Mouse (Mus musculus): Measurements from ENCODE around the gene Tinf2. TPM values are rescaled to one million over a fixed set of nuclear protein-coding genes. Genes with fewer than 3 reads are reported as not detected.

The Tinf2 gene
- polyA plus RNA-seq, 1 experiment from 2014 or later, result 24.9 TPM

DNA sequence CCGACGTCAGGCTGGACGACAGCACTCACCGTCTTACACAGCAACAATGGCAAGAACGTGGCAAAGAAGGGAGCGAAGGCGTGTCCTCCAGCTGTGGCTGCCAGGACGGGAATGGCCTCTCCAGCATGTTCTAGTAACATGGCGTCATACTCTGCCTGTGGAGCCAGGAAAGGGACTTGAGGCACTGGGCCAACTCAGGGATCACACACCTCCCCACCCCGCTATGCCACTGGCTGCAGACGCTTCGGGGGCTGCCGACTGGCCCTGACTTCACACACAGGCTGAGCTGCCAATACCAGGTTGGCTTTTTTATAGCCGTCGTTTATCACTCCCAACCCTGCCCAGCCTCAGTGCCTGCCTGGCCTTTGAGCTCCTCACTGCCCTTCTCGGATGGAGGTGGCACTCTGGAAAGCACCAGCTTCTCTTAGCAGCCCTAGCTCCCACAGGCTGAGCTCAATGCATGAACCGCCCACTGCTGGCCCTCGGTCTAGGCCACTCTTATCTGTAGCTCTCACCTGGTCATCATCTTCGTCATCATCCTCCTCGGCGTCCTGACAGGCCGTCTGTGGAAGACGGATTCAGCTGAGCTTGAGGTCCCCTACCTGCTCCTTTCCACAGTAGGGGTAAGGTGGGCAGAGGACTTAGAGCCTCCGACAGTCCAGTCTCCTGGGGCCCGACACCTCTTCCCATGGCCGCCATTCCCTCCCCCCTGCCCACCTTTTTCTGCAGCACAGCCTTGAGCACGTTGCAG lies 53.4 kb downstream of the Tinf2 start:
- no peak overlapping the region for H3K4me3 ChIP-seq (replicated peaks)
- H3K9me3 ChIP-seq (replicated peaks), result no peaks in the 10 kb centered on the region
- no peaks in the 10 kb centered on the region for H3K27me3 ChIP-seq (replicated peaks)
- H3K4me2 ChIP-seq, result no peak overlapping the region
- no peak overlapping the region for H3K27ac ChIP-seq (replicated peaks)
- H3K4me1 ChIP-seq, result no peaks in the 10 kb centered on the region
- H3K9ac ChIP-seq (replicated peaks), result no peak overlapping the region
- peaks cover 90% of the 10 kb centered on the region for H3K36me3 ChIP-seq
- 81% methylated on average over 27 of the region's 27 CpGs for WGBS
- no peak for ATAC-seq (ENCODE audit: low FRiP score)

Other genes starting within 250 kb of the Tinf2 start
- 21.5 and 32.8 TPM in 2 replicates for gene Dhrs4, start 203.1 kb downstream of the Tinf2 start, polyA plus RNA-seq (2015; fragmentation: Nextera tagmentation; extraction: Ambion mirVana)
- gene Carmil3, start 191.2 kb downstream of the Tinf2 start, polyA plus RNA-seq (2015; fragmentation: Nextera tagmentation; extraction: Ambion mirVana), result 21.6 and 25.1 TPM in 2 replicates
- gene Cpne6, start 171.4 kb downstream of the Tinf2 start, polyA plus RNA-seq (2015; fragmentation: Nextera tagmentation; extraction: Ambion mirVana), result 17.8 and 20.0 TPM in 2 replicates
- 0.13 and 0.26 TPM in 2 replicates for gene Nrl, start 156.8 kb downstream of the Tinf2 start, polyA plus RNA-seq (2015; fragmentation: Nextera tagmentation; extraction: Ambion mirVana)
- gene Pck2, start 141.6 kb downstream of the Tinf2 start, polyA plus RNA-seq (2015; fragmentation: Nextera tagmentation; extraction: Ambion mirVana), result 30.5 and 30.9 TPM in 2 replicates
- 98.9 and 102 TPM in 2 replicates for gene Dcaf11, start 121.8 kb downstream of the Tinf2 start, polyA plus RNA-seq (2015; fragmentation: Nextera tagmentation; extraction: Ambion mirVana)
- gene A730061H03Rik, start 121.4 kb downstream of the Tinf2 start, polyA plus RNA-seq (2015; fragmentation: Nextera tagmentation; extraction: Ambion mirVana), result 0.46 and 0.75 TPM in 2 replicates
- gene Fitm1, start 106.2 kb downstream of the Tinf2 start, polyA plus RNA-seq (2015; fragmentation: Nextera tagmentation; extraction: Ambion mirVana), result 1.6 and 2.0 TPM in 2 replicates
- 214 and 228 TPM in 2 replicates for gene Psme1, start 103.7 kb downstream of the Tinf2 start, polyA plus RNA-seq (2015; fragmentation: Nextera tagmentation; extraction: Ambion mirVana)
- 49.3 and 56.2 TPM in 2 replicates for gene Emc9, start 96.5 kb downstream of the Tinf2 start, polyA plus RNA-seq (2015; fragmentation: Nextera tagmentation; extraction: Ambion mirVana)
- 186 and 246 TPM in 2 replicates for gene Psme2, start 90.7 kb downstream of the Tinf2 start, polyA plus RNA-seq (2015; fragmentation: Nextera tagmentation; extraction: Ambion mirVana)
- 20.4 and 22.0 TPM in 2 replicates for gene Rnf31, start 90.1 kb downstream of the Tinf2 start, polyA plus RNA-seq (2015; fragmentation: Nextera tagmentation; extraction: Ambion mirVana)
- 10.4 and 13.2 TPM in 2 replicates for gene Irf9, start 78.2 kb downstream of the Tinf2 start, polyA plus RNA-seq (2015; fragmentation: Nextera tagmentation; extraction: Ambion mirVana)
- gene Rec8, start 63.8 kb downstream of the Tinf2 start, polyA plus RNA-seq (2015; fragmentation: Nextera tagmentation; extraction: Ambion mirVana), result 15.1 and 16.6 TPM in 2 replicates
- gene Ipo4, start 45.9 kb downstream of the Tinf2 start, polyA plus RNA-seq (2015; fragmentation: Nextera tagmentation; extraction: Ambion mirVana), result 110 and 121 TPM in 2 replicates
- gene Gm49378, start 43.9 kb downstream of the Tinf2 start, polyA plus RNA-seq (2015; fragmentation: Nextera tagmentation; extraction: Ambion mirVana), result 0.77 and 1.7 TPM in 2 replicates
- gene Tm9sf1, start 38.0 kb downstream of the Tinf2 start, polyA plus RNA-seq (2015; fragmentation: Nextera tagmentation; extraction: Ambion mirVana), result 62.6 and 72.5 TPM in 2 replicates
- 0.31 and 0.32 TPM in 2 replicates for gene Tssk4, start 31.6 kb downstream of the Tinf2 start, polyA plus RNA-seq (2015; fragmentation: Nextera tagmentation; extraction: Ambion mirVana)
- gene Mdp1, start 21.3 kb downstream of the Tinf2 start, polyA plus RNA-seq (2015; fragmentation: Nextera tagmentation; extraction: Ambion mirVana), result 76.0 and 79.8 TPM in 2 replicates
- gene Gmpr2, start 9.9 kb downstream of the Tinf2 start, polyA plus RNA-seq (2015; fragmentation: Nextera tagmentation; extraction: Ambion mirVana), result 50.2 and 50.8 TPM in 2 replicates
- gene Nedd8, start 9.7 kb downstream of the Tinf2 start, polyA plus RNA-seq (2015; fragmentation: Nextera tagmentation; extraction: Ambion mirVana), result 590 and 594 TPM in 2 replicates
- gene Tgm1, start 32.1 kb upstream of the Tinf2 start, polyA plus RNA-seq (2015; fragmentation: Nextera tagmentation; extraction: Ambion mirVana), result 0.31 and 0.96 TPM in 2 replicates
- gene Rabggta, start 40.4 kb upstream of the Tinf2 start, polyA plus RNA-seq (2015; fragmentation: Nextera tagmentation; extraction: Ambion mirVana), result 56.7 and 65.1 TPM in 2 replicates
- gene Dhrs1, start 63.9 kb upstream of the Tinf2 start, polyA plus RNA-seq (2015; fragmentation: Nextera tagmentation; extraction: Ambion mirVana), result 79.7 and 84.6 TPM in 2 replicates
- 25.1 and 31.5 TPM in 2 replicates for gene Nop9, start 63.9 kb upstream of the Tinf2 start, polyA plus RNA-seq (2015; fragmentation: Nextera tagmentation; extraction: Ambion mirVana)
- gene Cideb, start 76.6 kb upstream of the Tinf2 start, polyA plus RNA-seq (2015; fragmentation: Nextera tagmentation; extraction: Ambion mirVana), result 0.35 and 0.93 TPM in 2 replicates
- gene Ltb4r2, start 79.6 kb upstream of the Tinf2 start, polyA plus RNA-seq (2015; fragmentation: Nextera tagmentation; extraction: Ambion mirVana), result 0.42 and 0.88 TPM in 2 replicates
- 0.42 and 0.80 TPM in 2 replicates for gene Ltb4r1, start 84.1 kb upstream of the Tinf2 start, polyA plus RNA-seq (2015; fragmentation: Nextera tagmentation; extraction: Ambion mirVana)
- 4.1 and 5.2 TPM in 2 replicates for gene Adcy4, start 102.3 kb upstream of the Tinf2 start, polyA plus RNA-seq (2015; fragmentation: Nextera tagmentation; extraction: Ambion mirVana)
- 2.8 and 14.2 TPM in 2 replicates for gene Ripk3, start 107.0 kb upstream of the Tinf2 start, polyA plus RNA-seq (2015; fragmentation: Nextera tagmentation; extraction: Ambion mirVana)
- gene Nfatc4, start 141.3 kb upstream of the Tinf2 start, polyA plus RNA-seq (2015; fragmentation: Nextera tagmentation; extraction: Ambion mirVana), result 9.8 and 11.5 TPM in 2 replicates
- gene Nynrin, start 172.2 kb upstream of the Tinf2 start, polyA plus RNA-seq (2015; fragmentation: Nextera tagmentation; extraction: Ambion mirVana), result 9.5 and 10.8 TPM in 2 replicates
- gene Cbln3, start 202.6 kb upstream of the Tinf2 start, polyA plus RNA-seq (2015; fragmentation: Nextera tagmentation; extraction: Ambion mirVana), result 0.45 and 0.58 TPM in 2 replicates
- gene Khnyn, start 203.1 kb upstream of the Tinf2 start, polyA plus RNA-seq (2015; fragmentation: Nextera tagmentation; extraction: Ambion mirVana), result 11.0 and 11.9 TPM in 2 replicates
- 148 and 166 TPM in 2 replicates for gene Sdr39u1, start 218.5 kb upstream of the Tinf2 start, polyA plus RNA-seq (2015; fragmentation: Nextera tagmentation; extraction: Ambion mirVana)